Mouse (Mus musculus) 3134 (cell line): Measurements from ENCODE around the gene Gpn2.

Experiments
- DNase-seq: peaks from one replicate; pipeline ENCODE4 v3.0.0-alpha.2; 2011; ENCODE audit warnings: low spot score; ENCODE audit not compliant: insufficient read length; ENCODE audit errors: extremely low read depth

Gpn2 gene

GRCm38 (mm10) chr4:133620668-133621067, 36.5 kb downstream of the Gpn2 start:
- DNase-seq, result no peak

GRCm38 (mm10) chr4:133622161-133622695, 38.1 kb downstream of the Gpn2 start:
- DNase-seq, result no peak

- DNase-seq, result no peak
Observed at GRCm38 (mm10) chr4:133624830-133625229, 40.7 kb downstream of the Gpn2 start.

GRCm38 (mm10) chr4:133625621-133626071, 41.5 kb downstream of the Gpn2 start:
- peak; percentile 24 for DNase-seq

GRCm38 (mm10) chr4:133626221-133626620, 42.1 kb downstream of the Gpn2 start:
- DNase-seq, result no peak

DNA sequence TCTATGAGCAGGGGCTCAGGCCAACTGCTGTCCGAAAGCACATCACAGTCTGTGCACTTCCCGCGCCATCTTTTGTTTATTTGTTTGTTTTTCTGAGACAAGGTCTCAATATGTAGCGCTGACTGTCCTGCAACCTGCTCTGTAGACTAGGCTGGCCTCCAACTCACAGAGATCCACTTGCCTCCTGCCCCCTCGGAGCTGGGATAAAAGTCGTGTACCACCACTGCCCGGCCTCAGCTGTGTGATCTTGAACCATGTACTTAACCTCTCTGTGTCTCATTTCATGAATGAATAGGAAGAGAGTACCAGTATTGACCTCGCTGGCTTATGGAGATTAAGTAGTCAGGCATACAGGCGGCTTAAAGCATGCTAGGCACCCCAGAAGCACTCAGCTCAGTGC, 42.5 kb downstream of the Gpn2 start:
- DNase-seq, result no peak

- no peak for DNase-seq
Observed at GRCm38 (mm10) chr4:133627039-133627438, 42.9 kb downstream of the Gpn2 start.

GRCm38 (mm10) chr4:133628517-133628916, 44.4 kb downstream of the Gpn2 start:
- DNase-seq, result no peak

DNA sequence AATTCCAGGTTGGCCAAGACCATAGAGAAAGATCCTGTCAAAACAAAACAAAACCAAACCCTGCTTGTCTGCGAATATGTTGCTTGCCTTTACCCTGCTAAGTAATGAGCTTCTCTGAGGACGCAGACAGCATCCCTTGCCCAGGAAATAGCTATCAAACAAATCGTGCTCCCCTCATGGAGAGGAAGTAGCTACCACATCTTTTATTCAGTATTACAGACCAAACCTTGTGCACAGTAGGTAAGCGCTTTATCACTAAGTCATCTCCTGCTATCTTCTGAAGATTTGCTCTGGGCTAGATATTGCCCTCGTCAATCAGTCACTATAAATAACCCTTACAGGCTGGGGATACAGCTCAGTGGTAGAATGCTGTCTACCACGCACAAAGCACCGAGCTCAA, 45.0 kb downstream of the Gpn2 start:
- no peak for DNase-seq

DNA sequence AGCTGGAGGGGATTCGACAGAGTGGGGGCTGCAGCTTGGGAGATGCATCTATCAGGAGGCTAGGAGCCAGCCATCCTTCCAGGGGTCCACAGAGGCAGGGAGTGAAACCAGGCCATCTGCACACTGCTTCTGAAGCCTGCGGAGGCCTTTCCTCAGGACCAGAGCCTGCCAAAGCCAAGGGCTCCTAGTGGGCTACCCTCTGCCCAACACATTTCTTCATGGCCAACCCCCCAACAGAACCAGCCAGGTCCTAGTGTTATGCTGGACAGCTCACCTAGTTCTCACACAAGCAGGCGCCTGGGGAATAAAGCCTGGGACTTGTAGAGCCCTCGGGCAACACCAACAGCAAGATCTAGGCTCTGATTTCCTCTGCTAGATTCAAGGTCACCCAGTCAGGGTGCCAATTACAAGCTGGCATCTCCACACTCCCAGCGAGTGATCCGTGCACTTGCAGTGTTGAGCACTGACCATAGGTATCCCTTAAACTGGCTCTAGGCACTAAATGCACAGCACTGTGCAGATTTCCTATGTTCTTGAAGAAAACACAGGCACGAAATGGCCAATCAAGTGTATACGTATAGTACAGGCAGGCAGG, 46.3 kb downstream of the Gpn2 start:
- DNase-seq, result no peak

DNA sequence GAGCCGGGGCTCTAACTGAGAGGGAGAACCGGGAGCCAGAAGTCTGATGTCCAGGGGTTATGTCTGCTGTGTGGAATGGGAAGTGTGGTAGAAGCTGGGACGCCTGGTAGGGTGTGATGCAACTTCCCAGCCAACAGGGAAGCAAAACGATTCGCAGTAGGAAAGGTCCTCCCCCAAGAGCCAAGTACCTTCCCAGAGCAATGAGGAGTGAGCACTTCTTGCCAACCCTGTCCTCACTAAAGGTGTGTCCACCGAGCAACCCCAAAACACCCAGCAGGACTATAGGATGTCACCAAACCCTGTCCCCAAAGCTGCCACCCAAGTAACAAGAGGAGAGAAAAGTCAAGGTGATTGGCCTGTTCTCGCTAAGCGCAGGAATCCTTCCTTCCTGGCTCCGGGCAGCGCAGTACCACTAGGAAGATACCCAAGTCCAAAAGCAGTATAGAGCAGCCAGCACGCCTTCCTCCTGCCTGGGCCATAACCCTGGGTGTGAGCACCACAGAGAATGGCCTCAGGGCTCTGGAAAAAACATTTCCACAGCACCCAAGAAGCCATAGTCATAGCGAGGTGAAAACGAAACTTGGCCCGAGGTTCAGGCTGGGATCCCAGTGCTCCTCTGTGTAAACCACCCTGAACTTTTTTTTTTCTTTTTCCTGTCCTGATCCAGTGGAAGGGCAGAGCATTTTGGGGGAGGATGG, 47.1 kb downstream of the Gpn2 start:
- DNase-seq, result peak; percentile 37

- peak; percentile 44 for DNase-seq
Observed at GRCm38 (mm10) chr4:133631769-133632411, 47.7 kb downstream of the Gpn2 start.

GRCm38 (mm10) chr4:133632483-133633327, 48.5 kb downstream of the Gpn2 start:
- DNase-seq, result peak; percentile 50

DNA sequence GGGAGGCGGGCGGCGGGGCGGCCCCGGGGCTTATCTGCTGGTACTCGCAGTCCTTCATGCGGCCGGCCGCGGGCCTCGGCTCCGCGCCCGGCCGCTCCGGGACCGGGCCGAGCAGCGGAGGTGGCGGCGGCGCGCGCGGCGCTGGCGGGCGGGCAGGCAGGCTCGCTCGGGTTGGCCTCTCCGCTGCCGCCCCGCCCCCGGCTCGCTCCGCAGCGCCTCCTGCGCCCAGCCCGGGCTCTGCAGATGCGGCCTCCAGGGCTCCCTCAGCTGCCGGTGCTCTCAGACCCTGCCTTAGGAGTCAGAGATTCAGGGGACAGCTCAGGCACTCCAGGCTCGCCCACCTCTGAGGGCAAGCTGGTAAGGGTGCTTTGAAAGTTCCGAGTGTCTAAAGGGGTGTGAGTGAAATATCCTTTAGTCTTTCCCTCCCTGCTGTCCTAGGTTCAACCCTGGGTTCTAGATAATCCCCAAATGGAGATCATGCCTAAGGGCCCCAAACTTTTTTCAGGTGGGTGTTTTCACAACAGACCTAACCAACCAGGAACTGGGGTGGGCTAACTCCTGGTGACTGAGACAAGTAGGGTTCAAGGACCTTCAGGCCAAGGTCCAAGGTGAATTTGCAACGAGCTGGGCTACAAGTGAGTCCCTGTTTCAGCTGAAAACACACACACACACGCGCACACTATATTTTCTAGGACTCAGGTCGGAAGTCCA, 49.3 kb downstream of the Gpn2 start:
- DNase-seq, result peak; percentile 81

DNA sequence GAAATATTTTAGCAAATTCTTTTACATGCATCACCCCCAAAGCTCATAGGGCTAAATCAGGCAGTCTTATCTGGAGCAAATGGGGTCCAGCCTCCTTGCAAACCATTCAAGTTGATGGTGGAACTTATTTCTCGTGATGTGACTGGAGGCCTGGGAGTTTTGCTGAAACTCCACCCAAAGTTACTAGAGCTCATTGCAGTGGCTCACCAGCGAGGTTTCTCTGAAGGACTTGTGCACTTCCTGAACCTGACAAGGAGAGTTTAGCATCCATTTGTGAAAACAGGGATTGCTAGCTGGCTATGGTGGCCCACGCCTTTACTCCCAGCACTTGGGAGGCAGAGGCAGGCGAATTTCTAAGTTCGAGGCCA, 49.9 kb downstream of the Gpn2 start:
- DNase-seq, result no peak
